Mouse (Mus musculus): ENCODE measurements at regions not wholly inside any gene's neighbourhood (a gene's known extent, or its start where the extent isn't known, plus 50 kb on each side); places are given as distances from the start of the nearest gene placed in this dataset.

DNA sequence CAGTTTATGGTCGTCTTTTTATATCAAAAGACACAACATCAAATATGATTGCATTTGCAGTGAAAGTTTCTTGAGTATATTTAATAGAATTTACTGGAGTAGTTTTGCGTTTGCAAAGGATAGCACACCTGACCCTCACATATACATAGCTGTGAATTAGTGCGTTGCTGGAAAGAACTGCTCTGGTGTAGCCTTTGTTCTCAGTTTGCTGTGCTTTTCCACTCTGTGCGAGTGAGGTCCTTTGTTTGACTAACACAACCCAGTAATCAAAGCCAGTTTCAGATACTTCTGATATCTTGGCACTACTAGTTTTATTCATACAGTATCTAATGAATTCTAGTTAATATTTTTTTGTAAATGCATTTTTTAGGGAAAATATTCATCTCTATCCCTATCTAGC, 84.7 kb downstream of the Trim52 start:
- DNase-seq, result no peak

DNA sequence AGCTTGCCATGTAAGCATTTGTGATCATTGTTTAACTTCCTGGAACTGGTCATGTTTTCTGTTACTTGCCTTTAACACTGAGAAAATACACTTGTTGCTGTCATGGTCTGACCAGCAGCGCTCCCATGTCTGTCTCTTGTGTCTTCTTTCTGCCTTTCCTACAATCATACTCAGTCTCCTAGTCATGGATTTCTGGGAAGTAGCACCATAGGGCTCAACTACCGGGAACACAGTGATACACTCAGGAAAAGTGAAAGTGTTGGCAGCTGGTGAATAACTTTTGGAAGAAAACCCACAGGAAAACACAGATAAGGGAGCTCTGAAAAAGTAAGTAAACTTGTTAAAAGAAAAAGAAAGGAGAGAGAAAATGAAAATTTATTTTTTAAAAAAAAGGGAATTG, 87.6 kb downstream of the Trim52 start:
- DNase-seq, result no peak

DNA sequence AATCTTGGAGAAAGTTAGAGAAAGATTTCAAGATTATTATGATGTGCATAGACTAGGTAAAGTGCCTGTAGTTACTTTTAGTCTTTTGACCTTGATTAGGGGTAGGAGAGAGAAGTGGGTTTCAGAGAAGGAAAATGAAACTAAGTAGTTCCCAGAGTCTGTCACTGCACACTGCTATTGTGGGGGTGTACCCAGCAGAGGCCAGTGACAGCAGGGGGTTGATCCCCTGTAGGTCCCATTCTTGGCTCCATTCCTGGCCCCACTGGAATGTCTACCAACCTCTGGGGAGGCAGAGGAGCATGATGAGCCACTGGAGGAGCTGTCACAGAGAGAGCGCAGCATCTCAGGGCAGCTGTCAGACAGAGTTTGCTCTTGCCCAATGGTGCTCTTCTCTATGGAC, 88.1 kb downstream of the Trim52 start:
- no peak for DNase-seq

DNA sequence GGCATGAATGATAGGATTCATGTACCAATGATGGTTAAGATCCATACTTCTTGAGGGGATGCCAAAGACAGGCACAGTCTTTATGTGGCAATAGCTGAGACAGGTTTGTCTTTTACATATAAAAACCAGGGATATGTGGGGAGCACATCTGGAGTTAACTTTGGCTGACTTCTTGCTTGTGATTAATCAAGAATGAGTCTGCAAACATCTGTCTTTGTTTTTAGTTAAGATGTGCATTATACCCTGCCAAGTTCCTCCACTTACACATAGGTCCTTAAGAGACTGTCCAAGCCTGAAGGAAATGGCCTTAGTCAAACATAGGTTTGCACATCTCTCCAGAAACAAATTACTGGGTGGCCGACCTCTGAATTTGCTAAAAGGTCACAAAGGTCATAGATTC, 91.8 kb downstream of the Trim52 start:
- no peak for DNase-seq

DNA sequence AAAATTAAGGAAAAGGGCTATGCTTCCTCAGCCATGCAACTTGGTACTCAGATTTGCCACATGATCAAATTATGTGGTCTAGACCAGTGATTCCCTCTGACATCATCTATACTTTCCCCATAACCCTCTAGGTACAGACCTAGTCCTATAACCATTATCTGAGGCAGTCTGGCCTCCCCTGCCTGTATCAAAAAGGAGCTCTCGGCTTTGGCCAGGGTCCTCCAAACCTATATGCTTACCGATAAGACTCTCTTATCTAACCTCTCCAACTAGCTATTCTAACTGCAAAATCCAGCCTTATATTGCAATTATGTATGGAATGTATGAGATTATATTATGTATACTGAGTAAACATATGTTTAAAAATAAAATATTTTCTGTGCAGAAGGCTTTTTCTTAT, 93.1 kb downstream of the Trim52 start:
- DNase-seq, result no peak

DNA sequence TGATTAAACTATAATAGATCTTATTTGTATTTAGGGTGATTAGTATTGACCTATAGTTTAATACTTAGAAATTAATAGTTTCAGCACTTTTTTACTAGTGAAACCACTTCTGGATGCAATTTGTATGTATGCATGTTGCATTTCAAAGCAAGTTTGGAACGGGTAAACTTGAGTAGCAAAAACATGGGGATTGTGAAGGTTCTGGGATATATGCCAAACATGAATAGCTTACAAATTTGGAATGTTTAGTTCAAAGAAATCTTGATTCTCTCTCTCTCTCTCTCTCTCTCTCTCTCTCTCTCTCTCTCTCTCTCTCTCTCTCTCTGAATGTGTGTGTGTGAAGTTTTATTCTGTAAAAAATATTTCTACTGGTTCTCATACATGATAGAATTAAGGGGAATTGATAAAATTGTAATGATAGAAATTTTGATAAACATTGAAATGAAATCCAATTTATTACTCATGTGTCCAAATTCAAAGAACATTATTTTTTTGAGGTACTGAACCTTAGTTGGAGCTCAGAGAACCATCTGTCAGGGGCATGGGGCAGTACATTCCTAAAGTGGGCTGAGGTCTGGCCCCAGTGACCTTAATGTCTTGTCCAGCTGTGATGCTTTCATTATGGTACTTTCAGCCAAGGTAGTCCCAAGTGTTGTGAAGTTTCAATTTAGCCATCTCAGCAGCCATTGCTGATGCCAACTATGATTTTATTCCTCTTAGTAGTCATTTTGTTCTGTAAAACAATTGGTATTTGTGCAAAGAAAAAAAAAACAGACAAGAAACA, 93.7 kb downstream of the Trim52 start:
- no peak for DNase-seq

DNA sequence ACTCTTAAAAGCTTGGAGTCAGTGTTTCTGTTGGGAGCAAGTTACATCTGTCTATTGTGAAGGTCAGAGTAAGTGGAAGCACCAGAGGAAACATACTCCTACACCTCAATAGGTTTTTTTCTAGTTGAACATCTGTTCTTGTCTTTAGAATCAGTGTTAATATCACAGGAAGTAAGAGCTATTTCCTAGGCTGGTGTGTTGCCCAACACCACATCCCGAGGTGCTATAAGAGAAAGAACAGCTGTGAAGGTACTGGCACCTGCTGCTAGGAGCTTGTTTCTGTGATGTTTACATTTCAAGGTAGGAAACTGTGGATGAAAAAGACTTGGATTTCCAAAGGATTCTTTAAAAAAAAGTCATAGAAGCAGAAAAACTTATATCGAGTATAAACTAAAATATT, 105.1 kb downstream of the Trim52 start:
- DNase-seq, result no peak

DNA sequence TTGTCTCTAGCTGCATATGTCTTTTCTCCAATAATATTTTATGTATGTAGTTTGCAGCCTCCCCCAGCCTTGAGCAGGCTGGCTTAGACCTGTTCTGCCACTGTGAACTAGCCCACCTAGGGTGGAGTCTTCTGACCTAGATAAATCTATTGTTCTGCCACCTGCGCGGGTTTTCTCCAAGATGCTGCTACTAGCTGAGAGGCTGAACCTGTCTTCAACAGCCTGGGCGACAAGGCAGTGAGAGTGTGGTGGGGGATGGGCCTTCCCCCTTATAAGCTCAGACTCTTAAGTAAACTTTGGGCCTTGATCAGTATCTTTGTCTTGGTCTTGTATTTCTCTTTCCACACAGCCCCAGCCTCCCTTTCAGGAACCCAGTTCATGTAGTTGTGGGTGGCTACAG, 111.7 kb downstream of the Trim52 start:
- peak in 1 of 2 experiments; percentile 26 for DNase-seq

DNA sequence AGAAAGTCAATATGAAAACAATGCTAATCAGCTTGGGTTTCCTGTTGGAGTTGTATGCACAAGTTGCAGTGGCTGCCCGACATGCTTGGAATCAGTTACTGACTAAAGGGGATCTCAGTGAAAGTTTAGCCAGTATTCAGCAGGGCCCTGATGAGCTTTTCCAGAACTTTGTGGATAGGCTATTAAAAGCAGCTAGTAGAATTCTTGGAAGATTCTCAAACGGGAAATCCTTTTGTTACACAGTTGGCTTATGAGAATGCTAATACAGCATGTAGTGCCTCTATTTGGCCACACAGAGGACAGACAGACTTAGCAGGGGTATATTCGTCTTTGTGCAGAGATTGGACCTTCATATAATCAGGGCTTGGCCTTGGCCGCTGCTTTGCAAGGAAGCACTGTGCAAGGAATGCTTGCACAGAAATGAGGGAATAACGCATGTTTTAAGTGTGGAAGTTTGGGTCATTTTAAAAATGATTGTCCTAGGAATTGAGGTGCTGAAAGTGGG, 113.3 kb downstream of the Trim52 start:
- no peak for DNase-seq

DNA sequence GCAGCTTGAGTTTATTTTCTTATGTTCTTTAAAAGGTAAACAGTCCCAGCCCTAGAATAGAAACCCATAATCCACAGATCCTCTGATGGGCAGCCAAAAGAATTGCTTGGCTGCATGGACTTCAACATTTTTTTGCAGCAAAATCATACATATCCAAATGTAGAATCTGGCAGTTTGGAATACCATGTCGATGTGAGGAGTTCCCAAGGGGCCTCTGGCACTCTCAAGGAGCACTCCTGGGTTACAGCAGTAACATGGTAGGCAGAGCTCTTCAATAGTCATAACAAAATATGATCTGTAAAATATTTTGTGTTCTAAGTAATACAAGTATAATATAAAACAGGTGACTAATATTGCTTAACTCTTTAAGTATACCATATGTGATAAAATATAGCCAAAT, 119.4 kb downstream of the Trim52 start:
- no peak for DNase-seq

DNA sequence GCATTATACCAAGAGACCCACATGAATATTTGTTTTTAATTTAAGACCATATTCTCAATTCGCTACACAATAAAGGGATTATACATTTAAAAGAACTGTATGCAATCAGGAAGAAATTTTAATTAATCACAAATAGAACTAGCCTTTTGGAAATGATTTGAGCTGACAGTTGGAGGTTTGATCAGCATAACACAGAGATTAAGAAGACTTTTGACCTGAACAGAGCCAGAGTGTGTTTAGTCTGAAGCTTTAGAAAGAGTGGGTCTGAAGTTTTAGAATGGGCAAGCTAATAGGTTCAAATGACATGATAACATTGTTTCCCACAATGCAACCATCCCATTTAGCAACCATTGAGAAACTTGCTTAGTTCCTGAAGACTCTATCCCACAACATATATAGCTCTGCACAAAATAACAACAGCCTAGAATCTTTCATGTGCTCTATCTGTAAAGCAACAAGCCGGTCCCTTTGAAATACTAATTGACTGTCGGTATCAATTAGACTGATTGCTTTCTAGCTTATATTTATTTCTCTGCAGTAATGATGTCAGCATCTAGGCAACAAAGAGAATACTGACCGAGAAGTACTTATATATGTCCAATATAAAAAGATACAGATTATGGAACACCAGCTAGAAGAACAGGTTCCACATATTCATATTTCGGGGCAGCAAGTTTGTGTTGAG, 135.9 kb downstream of the Trim52 start:
- DNase-seq, result no peak

DNA sequence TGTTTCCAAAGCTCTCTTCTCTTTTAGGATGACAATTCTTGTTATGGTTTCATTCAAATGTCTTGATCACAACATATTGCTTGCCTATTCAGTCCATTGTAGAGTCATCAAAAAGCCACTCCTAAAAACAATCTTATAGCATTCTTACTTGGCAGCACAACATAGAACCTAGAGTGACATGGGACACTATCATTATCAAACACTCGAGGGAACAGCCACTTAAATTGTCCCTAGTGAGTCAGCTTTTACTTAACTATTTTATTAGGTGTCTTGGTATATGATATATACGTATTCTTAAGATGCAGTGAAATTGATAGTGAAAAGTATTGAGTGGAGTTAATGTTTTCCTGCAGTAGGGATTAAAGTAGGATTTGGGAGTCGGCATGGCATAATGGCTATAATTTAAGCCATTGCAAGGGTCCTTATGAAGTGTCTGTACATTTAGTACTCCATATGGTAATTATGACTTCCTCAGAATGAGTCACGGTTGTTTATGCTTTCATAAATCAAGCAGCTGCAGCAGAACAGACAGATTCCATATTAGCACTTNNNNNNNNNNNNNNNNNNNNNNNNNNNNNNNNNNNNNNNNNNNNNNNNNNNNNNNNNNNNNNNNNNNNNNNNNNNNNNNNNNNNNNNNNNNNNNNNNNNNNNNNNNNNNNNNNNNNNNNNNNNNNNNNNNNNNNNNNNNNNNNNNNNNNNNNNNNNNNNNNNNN, 153.6 kb downstream of the Trim52 start:
- no peak for DNase-seq

DNA sequence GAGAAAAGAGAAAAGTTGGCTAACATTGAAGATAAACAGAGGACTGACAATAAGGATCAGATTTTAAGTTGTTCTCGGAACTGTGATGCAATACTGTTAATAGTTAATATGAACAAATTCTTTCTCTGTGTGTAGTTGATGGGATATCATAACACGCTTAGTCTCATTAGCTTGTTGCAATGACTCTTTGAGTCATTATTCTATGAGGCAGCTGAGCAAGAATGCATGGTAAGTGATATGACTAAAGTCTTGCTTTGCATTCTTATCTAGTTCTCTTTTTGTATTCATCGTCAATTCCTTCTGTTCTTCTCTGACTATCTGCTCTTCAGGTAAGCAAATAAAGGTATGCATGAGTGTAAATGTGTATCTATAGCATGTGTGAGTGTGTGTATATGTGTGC, 159.3 kb downstream of the Trim52 start:
- DNase-seq, result no peak

DNA sequence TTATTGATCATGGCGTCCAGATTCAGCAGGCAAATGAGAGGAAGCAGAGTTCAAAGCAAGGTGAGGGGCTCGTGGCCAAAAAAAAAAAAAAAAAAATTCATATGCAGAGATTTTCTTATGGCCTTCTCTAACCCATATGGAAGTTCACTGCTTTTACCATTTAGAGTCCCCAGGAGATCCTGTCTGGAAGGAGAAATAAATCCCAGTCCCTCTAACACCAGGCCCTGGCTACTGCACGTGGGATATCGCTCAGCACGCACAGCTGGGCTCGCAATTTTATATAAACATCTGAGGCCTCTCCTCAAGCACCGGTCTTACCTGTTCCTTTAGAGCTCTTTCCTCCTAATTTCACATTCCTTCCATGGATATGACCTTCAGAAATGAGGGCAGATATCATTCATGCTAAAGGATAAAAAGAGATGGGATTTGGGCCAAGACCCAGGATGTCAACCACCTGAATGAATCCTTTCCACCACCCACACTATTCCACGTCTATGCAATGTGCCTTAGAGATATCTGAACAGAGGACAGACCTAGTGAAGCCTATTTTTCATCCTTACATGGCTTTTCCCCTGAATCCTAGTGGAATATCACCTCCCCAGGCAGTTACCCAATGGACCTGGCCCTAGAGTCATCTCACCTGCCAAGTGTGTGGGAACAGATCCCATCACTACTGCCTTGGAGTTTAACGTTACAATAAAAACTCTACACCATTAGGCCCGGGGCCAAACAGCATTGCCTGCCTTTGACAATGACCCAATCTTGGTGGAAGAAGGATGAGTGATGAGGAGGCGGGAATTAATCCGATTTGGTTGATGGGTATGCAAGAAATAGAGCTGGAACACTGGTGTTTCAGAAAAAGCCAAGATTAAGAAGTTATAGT, 161.9 kb downstream of the Trim52 start:
- no peak for DNase-seq

DNA sequence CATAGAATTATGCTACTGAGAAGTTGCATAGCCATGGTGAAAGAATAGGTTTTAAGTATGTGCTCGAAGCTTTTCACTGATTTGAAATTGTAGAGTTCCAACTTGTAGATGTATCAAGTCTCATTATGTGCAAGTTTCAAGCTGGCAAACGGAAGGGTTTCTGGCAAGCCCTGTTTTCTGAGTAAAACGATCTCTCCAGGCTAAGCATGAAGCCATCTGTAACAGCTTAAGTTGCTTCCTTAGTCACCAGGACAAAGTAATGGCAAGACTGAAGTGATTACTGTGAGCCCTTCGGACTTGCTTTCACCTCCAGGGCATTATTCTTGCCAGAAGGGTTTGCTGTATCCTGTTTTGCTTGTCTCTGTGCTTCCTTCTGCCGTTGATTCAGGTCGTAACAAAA, 163.7 kb downstream of the Trim52 start:
- DNase-seq, result no peak

DNA sequence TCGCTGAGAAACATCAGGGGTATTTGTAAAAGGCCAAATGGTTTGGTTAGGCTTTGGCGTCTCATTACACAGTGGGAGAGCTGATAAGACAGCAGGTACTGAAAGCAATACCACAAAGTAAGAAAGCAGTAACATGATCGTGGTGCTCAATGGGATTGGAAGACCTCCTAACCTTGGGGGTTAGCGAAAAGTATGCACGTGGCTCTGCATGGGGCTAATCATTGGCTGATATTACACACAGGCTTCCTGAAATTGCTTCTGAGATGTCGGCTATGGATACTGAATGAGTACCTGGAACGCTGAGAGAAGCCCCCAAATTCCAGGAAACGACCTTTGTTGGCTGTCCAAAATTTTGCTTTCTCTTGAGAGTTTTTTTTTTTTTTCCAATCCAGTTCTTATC, 207.6 kb downstream of the Trim52 start:
- DNase-seq, result no peak

DNA sequence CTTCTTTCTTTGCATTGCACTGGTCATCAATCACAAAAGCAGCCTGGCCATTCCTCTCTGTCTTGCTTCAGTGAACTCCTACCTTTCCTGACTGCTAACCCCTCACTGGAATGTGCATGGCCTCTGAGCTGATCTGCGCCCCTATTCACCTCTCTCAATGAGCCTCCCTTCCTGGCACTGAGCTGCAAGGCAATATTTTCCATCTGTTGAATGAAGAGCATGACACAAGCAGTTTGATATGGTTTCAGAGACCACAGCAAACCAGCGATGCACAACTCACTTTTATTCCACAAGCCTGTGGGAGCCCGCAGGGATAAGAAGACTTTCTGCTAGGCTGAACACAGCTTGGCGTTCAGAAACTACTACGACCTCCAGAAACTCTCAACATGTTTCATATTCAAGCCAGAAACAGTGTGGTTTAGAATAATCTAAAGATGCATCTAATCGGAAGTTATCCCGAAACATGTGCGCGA, 208.1 kb downstream of the Trim52 start:
- no peak for DNase-seq

DNA sequence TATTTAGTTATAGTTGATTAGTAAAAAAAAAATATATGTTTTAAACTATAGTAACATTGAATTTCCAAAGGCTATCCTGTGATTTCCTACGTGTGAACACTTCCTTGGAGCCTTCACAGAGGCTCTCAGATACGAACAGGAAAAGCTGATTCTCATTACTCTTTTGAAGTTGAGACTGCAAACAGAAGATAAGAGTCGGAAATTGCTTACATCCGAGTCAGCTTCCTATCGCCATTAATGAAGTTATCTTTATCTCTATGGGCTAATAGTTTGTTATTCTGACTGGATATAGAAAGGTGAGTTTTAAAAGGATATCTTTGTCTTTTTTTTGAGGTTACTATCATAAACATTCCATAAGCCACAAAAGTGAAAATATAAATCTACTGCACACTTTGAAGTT, 212.8 kb downstream of the Trim52 start:
- DNase-seq, result no peak

DNA sequence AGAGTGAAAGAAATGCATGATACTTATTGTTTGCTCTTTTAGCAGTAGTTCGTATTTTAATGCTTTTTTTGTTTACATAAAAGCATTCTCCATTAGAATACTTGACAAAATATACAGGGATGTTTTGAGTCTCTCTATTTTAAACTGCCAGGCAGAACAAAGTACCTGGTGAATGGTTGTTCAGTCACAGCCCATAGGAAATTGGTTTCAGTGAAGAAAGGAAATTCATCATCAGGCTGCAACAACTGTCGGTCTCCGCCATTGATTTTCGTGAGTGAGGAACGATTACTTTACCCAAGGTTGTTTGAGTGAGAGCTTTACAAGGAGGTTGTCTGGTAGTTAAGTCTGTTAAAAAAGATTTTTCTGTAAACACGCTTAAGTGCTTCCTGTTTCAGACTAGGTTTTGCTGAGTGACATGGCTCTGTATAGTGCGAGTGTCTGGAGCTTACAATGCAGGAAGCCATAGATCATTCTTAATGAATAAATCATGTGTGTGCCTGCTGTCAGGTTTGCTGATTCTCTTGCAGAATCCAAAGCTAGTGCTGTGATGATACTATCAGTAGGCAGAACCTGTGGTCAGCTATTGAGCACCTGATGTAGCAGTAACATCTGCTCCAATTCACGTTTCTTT, 221.8 kb downstream of the Trim52 start:
- no peak for DNase-seq

DNA sequence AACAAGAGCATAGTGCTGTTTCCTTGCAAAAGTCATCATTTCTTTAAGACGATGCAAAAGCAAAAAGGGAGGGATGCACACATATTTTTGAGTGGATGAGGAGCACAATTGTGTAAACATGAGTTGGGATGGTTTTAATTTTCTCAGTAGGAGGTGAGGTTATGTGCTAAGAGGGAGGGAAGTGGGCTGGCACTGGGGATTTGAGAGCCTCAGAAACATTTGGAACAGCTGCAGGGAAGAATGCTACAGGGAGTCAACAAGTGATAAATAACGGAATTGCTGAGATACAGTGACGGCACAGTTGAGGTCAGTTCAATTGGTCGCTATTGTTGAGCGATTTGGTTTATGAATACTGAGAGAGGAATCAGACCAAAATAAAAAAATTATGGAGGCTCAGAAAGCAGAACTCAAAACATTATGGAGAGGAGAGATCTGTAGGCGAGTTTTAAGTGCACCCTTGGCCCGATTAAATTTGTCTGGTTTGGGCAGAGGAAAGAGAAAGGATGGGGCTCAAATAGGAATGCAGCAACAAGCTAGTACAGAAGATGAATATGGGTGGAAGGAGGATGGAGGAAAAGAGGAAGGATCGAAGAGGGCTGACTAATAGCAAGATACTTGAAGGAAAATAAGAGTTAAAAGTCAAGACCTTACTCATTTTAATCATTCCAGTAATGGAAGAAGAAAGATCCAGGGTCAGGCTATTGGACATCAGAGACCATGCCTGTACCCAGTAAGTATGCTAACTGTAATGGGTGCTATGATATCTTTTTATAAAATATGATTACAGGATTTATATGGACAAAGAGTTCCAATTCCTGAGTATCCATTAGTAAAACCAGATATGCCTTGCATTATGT, 259.0 kb downstream of the Trim52 start:
- no peak for DNase-seq

DNA sequence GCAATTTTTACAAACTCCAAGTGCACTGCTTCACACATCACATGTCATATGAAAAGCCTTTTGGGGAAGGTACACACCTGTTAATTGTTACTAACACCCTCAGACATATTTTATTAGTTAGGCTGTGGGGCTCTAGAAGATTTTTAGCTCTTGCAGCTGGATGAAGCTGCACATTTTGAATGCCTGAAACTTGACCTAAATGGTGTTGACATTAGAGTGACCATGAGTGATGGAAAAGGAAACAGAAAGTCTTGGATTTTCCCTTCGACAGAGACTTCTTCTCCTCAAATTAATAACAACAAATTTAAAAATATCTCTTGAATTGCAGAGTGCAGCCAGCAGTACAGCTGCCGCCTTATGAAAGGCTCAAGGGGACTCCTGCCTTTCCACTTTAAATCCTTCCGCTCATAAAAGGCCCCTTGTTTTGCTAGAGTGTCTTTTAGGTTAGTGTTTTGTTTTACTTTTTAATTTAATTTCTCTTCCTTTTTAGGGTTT, 259.7 kb downstream of the Trim52 start:
- DNase-seq, result no peak

All from thymus, postnatal 36 days (tissue).